Mouse (Mus musculus) adrenal gland, postnatal 4 days (tissue): ENCODE results near the gene Plxna1. TPM values are rescaled to one million over a fixed set of nuclear protein-coding genes. Genes with fewer than 3 reads are reported as not detected.

Source experiments
- DNase-seq, 2 experiments: peaks; one replicate each; pipeline ENCODE4 v3.0.0; 2021 to 2022; ENCODE audit warnings: low spot score in 2 of 2, mixed read lengths in 2 of 2
- long read RNA-seq, 2 experiments: library from polyadenylated mRNA; stranded (forward); transcript quantifications; one replicate each; pipeline ENCODE4 v2.0.0; 2021
- total RNA-seq, 2 experiments: library from RNA; stranded (reverse); gene quantifications; 2 replicates each; pipeline ENCODE4 v1.2.3; 2021

The Plxna1 gene
- 10 to 100 TPM; 67.4 to 77.6 TPM for total RNA-seq
- long read RNA-seq, experiment 1, partial matches to known transcripts: 3 of 22 reads
- long read RNA-seq, experiment 1, other reads (novel, unspliced or antisense): 19 of 22 reads
- long read RNA-seq, experiment 2, partial matches to known transcripts: 1 of 22 reads
- long read RNA-seq, experiment 2, other reads (novel, unspliced or antisense): 21 of 22 reads

DNA sequence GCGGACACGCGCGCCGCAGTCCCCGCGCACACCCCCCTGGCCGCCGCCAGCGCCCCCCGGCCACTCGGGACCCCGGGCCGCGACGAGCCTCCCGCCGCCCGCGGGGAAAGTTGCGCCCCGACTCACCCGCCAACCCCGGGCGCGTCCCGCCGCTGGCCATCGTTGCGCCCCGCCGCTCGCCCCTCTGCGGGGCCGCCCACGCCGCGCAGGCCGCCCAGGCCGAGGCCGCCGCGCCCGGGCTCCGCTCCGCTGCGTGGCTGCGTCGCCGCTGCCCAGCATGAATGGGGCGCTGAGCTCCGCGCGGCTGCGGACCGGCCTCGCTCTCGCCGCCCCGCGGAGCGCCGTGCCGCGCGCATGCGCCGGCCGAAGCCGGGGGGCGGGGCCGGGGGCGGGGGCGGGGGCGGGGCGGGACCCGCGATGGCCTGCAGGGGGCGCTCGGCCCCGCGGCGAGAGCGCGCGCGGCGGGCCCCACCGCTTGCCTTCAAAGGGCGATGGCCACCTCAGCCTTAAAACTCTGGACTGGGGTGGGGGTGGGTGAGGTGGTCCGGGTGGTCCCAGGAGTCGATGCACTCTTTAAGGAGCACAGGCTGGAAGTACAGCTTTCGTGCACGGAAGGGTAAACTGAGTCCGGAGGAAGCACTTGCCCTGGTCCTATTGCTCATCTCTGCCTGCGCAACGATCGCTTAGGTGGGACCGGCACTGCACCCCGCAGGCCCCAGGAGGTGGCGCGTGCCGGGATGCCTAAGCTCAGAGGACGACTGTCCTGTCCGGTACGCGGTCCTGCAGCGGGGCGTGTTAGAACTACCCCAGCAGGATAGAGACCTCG is at the start of gene Plxna1:
Gene Plxna1, minus strand, starts transcription at position 340 of the 826 bp plus-strand sequence.
- peak in 1 of 2 experiments; percentile 45 for DNase-seq

GRCm38 (mm10) chr6:89409041-89409440 is 46.6 kb upstream of the Plxna1 start:
- no peak for DNase-seq

GRCm38 (mm10) chr6:89408259-89408658 is 45.8 kb upstream of the Plxna1 start:
- DNase-seq: no peak

DNA sequence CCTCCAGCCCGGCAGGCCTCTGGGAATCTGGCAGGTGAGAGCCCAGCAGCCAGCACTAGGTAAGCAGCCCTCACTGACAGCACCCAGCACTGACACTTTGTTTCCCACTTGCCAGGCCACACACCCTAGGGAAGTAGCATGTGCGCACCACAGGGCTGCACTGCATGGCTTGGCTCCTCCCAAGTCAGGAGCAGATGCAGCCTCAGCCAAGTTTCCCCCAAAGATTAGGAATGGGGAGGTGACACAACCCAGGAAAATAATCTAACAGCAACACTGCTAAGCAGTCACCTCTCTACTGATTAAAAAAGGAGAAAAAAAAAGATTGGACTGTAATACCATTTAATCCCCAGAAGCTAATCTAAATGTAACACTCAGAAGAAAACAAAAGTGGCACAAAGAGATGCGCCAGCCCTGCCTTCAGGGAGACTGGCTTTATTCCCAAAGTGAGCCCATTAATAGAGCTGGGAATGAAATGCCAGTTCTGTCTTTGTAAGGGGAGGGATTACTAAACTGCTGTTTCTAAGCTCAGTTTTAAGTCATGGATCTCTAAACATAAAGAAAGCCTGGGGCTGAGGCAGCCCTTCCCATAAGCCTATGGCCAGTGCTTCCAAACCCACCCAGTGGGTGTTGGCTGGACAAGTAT is 44.9 kb upstream of the Plxna1 start:
- DNase-seq: no peak

DNA sequence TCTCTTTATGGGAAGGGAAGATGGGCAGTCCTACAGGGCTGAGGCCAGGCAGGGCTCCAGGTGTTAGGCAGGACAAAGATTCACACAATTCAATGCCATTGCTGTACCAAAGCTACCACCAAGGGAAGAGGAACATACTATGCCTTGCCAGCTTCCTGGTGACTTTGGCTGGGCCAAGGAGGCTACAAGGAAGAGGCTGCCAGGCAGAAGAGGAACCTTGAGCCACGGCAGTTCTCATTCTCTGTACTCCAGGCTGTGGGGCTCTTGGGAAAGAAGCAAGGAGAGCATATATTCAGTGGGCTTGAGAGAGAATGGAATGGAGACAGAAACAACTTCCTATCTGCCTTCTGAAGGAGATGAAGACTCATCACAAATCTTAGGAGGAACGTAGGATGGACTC is 42.5 kb upstream of the Plxna1 start:
- no peak for DNase-seq

- no peak for DNase-seq
Observed at GRCm38 (mm10) chr6:89403257-89404225, 41.1 kb upstream of the Plxna1 start.

GRCm38 (mm10) chr6:89402406-89402805 is 40.0 kb upstream of the Plxna1 start:
- no peak for DNase-seq

DNA sequence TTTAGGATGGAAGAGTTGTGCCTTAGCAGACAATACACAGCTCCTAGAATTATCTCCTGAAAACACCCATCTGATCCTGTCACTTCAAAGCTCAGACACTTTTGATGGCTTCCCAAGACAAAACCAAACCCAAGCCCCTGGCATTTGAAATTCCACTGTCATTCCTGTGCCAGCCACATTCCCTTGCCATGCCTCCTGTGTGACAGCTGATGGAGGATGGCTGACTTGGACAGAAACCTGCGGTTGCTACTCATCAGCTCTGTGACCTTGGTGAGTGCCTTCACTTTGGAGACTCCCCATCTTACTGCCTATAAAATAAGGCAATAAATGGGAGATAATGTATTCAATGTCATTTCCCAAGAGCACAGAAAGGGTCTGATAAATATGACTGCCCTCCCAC is 37.1 kb upstream of the Plxna1 start:
- no peak for DNase-seq

DNA sequence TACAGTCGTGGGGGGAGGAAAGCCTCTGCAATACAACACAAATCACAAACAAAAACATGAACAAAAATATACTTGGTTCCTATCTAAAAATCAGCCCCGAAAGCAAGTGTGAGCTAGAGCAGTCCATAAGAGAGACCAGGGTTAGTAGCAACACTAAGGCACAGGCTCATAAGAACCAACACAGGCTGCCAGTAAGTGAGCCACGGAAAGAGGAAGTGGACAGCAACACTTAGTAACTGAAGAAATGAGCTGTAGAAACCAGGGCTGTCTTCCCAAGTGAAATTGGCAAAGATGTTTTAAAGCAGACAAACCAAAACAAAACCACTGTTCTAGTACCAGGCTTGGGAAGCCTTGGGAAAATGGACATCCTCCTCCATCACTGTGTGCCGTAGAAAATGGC is 35.5 kb upstream of the Plxna1 start:
- no peak for DNase-seq

DNA sequence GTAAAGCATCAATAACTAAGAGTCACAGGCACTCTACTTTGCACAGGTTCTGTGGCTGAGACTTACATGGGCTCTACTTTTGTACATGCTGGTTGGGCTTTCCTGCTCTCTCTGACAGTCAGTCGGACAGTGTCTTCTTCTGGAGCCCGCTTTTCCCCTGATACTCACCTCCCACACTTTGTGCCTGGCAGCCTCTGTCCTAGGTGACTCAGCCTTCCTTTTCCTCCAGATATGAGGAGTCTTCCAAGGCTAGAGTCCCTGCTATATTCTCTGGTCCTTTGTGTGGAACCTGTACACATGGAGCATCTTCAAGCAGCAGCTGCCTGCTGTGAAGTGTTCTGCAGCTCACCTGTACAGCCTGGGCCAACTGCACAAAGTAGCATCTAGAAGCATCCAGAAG is 31.4 kb upstream of the Plxna1 start:
- no peak for DNase-seq

DNA sequence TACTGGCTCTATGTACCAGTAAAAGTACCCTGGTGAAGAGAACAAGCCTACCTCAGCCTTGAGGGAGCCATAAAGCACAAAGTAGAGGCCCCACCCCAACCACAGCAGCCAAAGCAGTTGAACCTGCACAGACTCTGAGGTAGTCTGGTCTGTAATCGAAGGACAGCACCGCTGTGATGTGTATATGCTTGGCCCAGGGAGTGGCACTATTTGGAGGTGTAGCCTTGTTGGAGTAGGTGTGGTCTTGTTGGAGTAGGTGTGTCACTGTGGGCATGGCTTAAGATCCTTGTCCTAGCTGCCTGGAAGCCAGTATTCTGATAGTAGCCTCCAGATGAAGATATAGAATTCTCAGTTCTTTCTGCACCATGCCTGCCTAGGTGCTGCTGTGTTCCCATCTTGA is 29.8 kb upstream of the Plxna1 start:
- DNase-seq: no peak

GRCm38 (mm10) chr6:89389771-89390170 is 27.4 kb upstream of the Plxna1 start:
- no peak for DNase-seq

GRCm38 (mm10) chr6:89386956-89387355 is 24.5 kb upstream of the Plxna1 start:
- no peak for DNase-seq

DNA sequence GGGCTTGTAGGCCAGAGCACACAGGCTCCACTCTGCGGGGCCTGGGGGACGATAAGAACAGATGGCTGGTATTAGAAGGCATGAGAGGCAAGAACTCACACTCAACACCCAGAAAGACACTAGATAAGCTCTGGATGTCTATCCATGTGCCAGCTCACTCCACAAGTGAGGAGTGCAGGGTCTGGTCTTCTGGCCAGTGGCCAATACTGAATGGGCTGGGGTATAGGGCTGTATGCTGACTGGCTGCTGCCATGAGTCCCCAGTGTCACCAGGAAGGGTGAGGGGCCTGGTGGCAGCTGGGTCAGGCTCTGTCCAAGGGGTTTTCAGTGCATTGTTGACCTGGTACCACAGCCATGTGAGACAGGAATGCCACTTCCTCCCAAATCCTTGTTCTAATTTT is 22.3 kb upstream of the Plxna1 start:
- no peak for DNase-seq

GRCm38 (mm10) chr6:89381851-89382250 is 19.4 kb upstream of the Plxna1 start:
- DNase-seq: no peak

- DNase-seq: no peak
Observed at GRCm38 (mm10) chr6:89381172-89381571, 18.8 kb upstream of the Plxna1 start.

GRCm38 (mm10) chr6:89380751-89381150 is 18.3 kb upstream of the Plxna1 start:
- no peak for DNase-seq

DNA sequence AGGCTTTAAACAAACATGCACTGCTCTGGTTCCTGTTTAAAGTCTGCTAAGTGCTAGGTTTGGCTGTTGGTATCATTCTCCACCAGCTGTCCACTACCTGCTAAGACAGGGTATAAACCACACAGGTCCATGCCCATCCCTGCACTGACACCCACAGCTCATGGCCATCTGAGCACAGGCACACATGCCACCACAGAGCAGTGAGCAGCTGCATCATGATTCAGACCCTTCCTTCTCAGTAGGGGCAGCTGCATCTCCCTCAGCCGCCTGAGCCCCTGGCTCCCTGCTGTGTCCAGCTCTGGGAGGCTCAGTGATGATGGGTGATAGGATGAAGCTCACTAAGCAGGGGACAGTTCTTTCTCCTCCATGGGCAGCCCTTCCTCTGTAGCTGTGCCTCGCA is 15.8 kb upstream of the Plxna1 start:
- no peak for DNase-seq

- DNase-seq: no peak
Observed at GRCm38 (mm10) chr6:89368812-89369211, 6.4 kb upstream of the Plxna1 start.

DNA sequence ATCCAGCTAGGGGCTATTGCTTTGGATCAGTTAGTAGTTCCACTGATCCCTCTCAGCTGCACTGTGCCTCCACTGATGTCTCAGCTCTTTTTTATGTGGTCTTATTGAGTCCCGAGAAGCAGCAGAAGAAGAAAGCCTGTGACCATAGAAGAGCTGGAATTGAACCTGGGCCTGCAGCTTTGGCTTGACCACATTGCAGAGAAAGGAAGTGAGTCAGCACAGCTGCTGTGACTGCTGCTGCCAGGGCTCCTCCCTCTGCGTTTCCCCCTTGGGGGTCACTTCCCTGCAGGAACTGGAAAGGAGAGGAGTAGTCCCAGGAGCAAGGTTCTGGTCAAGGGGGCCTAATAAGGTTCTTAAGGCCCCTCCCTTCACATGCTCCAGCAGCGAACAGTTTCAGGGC is 1.9 kb upstream of the Plxna1 start:
- DNase-seq: no peak

DNA sequence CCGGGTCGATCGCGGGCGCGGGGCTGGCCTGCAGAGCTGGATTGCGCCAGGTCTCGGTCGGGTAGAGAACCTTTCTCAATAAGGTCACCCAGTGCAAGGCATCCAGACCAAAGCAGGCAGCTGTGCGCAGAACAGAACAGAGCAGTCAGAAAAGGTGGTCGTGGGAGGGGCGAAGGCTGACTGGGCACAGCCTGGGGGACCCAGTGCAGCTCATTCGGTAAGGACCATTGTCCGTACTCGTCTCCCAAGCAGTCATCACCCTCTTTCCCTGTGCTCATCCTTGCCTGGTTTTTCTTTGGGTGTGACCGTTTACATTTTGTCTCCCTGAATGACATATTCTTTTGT is 659 bp upstream of the Plxna1 start:
- no peak for DNase-seq
